Mouse (Mus musculus): Measurements from ENCODE around the gene Ipo8.

The Ipo8 gene

GRCm38 (mm10) chr6:148756535-148756934 is 74.7 kb downstream of the Ipo8 start:
- no peak for DNase-seq (ENCODE audit: low spot score)

- no peak for DNase-seq (ENCODE audit: low spot score)
These were observed 79.9 kb downstream of the Ipo8 start for GRCm38 (mm10) chr6:148751400-148751799.

GRCm38 (mm10) chr6:148750183-148750582 is 81.1 kb downstream of the Ipo8 start:
- no peak for DNase-seq (ENCODE audit: low spot score)

GRCm38 (mm10) chr6:148740521-148741226 is 90.6 kb downstream of the Ipo8 start:
- peak; percentile 18 for DNase-seq (ENCODE audit: low spot score)

- DNase-seq (ENCODE audit: low spot score) = no peak
These were observed 94.9 kb downstream of the Ipo8 start for GRCm38 (mm10) chr6:148736390-148736789.

GRCm38 (mm10) chr6:148734012-148734411 is 97.3 kb downstream of the Ipo8 start:
- no peak for DNase-seq (ENCODE audit: low spot score)

- DNase-seq (ENCODE audit: low spot score) = no peak
These were observed 98.3 kb downstream of the Ipo8 start for GRCm38 (mm10) chr6:148732920-148733319.

GRCm38 (mm10) chr6:148728571-148728970 is 102.7 kb downstream of the Ipo8 start:
- DNase-seq (ENCODE audit: low spot score) = no peak

- peak; percentile 4 for DNase-seq (ENCODE audit: low spot score)
These were observed 103.3 kb downstream of the Ipo8 start for GRCm38 (mm10) chr6:148727871-148728524.

- no peak for DNase-seq (ENCODE audit: low spot score)
These were observed 106.8 kb downstream of the Ipo8 start for GRCm38 (mm10) chr6:148724453-148724852.

Data from urinary bladder, postnatal 14 days (tissue).